Mouse (Mus musculus) gonadal fat pad, adult 2 months (tissue): ENCODE data around the gene Rpf2. TPM values are rescaled to one million over a fixed set of nuclear protein-coding genes. Genes with fewer than 3 reads are reported as not detected.
A peak's percentile ranks its signal among the peaks of the same experiment; 100 is the strongest.

Experiments
- DNase-seq: peaks from one replicate; pipeline ENCODE4 v3.0.0-alpha.2; 2012; ENCODE audit warnings: low read depth
- polyA plus RNA-seq: library from polyadenylated mRNA; depleted of rRNA; stranded (reverse); fragments of >200 nt; gene quantifications from 2 replicates; pipeline ENCODE4 v1.2.3, GENCODE M21; 2012

The Rpf2 gene
- polyA plus RNA-seq, 1 experiment: 2.8 TPM

- DNase-seq: no peak
Measured at GRCm38 (mm10) chr10:40249625-40250024, 2.8 kb upstream of the Rpf2 start.

DNA sequence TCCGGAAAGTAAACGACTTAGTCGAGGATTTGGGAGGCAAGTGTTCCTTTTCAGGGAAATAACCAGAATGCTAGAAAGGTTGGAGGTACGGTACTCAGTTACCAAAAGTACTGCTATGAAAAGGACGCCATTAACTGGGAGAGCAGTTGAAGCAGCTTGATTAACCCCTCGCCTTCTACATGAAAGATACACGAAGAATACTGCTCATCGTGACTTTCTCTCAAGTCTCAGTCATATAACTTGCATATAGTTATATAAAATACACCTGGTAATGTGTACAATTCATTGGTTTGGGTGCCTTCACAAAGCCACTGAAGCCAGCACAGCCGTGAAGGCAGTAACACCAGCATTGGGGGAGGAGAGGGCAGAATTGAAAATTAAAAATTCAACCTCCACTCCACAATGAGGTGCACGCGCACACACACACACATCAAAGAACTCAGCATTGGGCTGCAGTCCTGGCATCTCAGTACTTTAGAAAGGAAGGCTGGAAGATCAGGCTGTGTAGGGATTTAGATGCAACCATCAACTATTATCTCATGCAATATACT, 405 bp upstream of the Rpf2 start:
- no peak for DNase-seq

GRCm38 (mm10) chr10:40237826-40238225, 9.0 kb downstream of the Rpf2 start:
- DNase-seq: no peak

DNA sequence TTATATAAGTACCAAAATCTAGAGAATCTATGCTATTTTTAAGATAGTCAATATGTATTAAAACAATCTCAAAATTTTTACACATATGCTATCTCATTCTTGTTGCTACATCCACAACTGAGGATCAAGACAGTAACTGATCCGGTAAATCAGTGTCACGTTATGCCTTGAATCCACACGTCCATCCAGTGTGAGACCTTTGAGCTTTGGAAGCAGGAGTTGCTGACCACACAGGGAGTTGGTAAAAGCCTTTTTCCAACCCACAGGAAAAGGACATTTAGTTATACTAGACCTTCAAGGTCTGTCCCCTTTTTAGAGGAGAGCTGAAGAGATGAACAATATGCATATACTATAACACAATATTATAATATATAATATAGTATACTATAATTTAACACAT, 13.6 kb downstream of the Rpf2 start:
- no peak for DNase-seq

- no peak for DNase-seq
Measured at GRCm38 (mm10) chr10:40232442-40232841, 14.4 kb downstream of the Rpf2 start.

DNA sequence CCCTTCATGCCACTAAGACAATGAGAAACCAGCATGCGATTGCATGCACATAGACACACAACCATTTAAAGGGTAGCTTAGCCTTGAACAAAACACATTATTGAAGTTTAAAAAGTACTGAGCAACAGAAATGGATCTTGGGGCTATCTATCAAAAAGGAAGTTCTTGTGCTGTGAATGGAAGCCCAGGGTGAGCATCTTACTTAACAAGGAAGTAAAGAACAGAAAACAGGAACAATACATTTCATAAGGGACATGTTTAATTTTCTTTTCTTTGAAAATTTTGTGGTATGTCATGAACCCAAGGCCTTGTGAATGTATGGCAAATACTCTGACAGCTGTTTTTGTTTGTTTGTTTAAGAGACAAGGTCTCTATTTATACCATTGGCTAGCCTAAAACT, 17.1 kb downstream of the Rpf2 start:
- no peak for DNase-seq

- peak; percentile 14 for DNase-seq
Measured at GRCm38 (mm10) chr10:40227660-40228303, 19.1 kb downstream of the Rpf2 start.

DNA sequence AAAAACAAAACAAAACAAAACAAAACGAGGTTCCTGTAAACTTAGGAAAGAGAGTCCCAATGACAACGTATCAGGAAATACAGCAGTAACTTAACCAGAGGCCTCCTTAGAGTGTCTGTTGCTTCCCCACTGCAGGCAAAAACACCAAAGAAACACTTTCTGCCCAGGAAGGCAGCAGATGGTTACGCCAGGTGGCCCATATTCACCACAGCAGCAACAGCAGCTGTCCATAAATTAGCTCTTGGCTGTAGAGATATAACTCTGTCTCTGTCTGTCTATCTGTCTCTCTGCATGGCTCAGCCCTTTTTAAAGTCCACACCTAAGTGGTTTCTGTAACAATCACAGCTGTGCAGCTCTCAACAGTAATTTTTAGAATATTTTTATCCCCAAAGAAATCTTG, 28.0 kb downstream of the Rpf2 start:
- no peak for DNase-seq

DNA sequence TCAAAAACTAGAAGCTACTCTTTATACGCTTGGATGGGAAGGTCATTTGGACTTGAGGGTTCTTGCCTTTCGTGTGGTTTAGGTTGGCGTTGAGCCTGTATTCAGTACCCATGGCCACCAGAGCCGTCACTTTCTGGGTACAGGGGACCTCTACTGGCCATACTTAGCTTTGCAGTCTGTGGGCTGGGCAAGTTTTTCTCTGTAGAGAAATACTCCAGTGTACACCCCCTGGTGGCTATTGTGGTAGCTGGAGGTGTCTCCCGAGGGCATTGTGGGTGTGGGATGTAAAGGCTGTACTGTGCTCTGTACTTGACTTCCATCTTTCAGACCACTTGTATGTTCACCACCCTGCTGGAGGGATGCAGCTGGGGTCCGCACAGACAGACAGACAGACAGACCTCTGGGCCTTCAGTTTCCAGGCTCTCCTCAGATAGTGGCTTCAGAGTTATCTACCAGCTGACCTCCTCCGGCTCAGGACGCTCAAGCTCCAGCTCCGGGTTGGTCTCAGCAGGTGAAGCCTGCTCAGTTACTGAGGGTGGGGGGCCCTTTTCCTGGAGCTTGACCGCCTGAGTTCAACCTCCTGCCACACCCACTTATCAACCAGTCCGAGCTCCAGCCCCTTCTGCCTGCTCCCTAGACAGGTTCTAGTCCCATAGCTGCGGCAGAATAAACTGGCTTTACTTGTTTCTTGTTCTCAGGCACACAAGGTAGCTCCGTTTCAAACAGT, 34.2 kb downstream of the Rpf2 start:
- peak; percentile 13 for DNase-seq

DNA sequence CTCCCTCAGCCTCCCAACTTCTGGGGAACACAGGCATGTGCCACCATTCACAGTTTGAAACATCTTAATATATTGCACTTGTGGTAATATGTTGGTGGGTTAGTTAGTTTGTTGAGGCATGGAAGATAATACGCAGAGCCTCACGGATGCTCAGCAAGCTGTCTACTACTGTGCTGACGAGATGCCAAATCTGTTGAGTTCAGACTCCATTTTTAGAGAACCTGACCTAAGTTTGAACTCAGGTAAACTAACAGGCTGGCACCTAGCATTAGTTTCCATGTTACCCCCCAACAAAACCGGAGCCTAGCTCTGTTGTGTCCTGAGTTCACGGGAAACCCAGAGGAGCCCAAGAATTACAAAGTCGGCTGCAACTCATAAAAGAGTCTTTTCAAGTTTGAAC, 51.8 kb downstream of the Rpf2 start:
- no peak for DNase-seq

DNA sequence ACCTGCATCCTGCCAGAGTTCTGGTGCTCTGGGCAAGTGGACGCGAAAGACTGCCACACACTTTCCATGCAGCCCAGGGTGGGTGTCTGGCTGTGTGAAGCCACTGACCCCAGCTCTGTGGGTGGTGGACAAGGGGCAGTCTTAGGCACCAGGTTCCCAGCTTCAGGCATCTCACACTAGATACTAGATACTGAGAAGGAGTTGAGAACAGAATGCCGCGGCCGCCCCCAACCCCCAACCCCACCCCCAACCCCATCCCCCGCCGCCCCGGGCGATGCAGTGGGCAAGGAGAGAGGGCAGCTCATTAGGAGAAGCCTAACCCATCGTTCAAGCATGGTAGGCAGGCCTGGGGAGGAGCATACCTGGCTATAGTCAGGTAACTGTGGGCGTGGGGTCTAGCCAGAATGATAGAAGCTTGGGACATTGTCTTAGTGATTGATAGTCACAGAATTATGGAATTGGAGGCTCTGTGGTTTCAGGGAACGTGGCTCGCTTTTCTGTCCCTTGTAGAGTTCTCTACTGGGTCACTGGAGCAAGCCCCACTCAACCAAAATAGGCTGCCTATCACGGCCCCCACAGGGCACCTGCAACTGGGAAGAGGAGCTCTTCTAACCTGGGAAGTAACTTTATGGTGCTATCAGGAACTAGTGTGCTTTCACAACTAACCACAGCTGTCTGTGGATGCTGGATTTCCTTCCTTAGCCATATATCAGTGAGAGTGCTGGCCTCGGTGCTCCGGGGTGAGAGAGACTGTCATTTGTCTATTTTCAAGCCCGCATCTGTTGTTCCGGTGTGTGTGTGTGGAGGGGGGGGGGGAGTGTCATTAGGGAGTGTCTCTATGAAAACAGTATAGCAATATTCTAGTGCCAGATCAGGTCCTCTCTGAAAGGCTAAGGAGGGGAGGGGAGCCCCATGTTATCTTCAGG, 54.6 kb downstream of the Rpf2 start:
- no peak for DNase-seq

- DNase-seq: no peak
Measured at GRCm38 (mm10) chr10:40191338-40191979, 55.4 kb downstream of the Rpf2 start.

DNA sequence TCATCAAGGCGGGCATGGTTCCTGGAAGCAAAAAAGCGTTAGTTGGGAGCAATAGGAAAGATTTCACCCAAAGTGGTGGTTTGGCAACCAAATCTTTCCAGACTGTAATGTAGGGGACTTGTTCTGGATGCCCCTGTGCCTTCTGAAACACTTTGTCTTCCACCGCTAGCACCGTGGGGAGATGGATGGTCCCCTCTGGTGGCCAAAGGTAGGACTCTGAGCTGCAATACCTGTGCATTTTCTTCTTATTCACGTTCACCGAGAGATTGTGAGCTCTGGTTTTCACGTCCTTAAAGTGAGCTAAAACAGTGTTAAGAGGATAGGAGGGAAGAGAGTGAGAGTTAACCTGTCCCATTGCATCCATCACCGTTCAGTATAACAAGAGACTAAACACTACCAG, 56.0 kb downstream of the Rpf2 start:
- DNase-seq: no peak

DNA sequence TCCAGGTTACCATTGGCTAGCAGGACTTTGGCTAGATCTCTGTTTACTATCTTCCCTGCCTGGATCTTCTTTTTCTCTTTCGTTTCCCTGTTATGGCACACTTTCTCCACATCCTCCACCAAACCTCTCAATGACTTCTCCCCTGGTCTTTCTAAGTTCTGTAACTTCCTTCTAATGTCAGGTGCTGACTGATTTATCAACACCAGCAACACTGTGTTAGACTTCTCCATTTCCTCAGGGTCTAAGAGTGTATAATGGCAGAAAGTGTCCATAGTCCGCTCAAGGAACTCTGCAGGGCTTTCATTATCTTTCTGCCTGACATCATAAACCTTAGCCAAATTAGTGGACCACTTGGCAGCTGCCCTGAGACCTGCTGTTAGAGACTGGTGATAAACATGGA, 57.1 kb downstream of the Rpf2 start:
- no peak for DNase-seq

- no peak for DNase-seq
Measured at GRCm38 (mm10) chr10:40188831-40189230, 58.0 kb downstream of the Rpf2 start.

DNA sequence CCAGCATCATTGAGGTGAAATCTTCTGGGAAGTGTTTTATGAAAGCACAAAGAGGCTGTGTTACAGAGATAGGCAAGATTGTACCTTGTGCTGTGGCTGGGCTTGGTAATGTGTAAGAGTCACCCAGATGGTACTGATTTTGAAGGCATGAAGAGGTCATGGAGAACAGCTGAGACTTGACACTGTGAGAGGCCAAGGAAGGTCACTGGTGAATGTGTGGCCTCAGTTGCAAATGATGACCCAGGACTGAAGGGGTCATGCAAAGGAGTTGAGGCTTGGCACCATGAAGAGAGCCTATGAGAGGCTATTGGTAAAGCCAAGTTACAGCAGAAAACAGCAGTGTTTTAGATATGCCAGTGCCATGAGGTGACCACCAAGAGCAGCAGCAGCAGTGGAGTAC, 60.9 kb downstream of the Rpf2 start:
- no peak for DNase-seq

GRCm38 (mm10) chr10:40180011-40180410, 66.8 kb downstream of the Rpf2 start:
- DNase-seq: no peak

GRCm38 (mm10) chr10:40179142-40179541, 67.7 kb downstream of the Rpf2 start:
- no peak for DNase-seq

GRCm38 (mm10) chr10:40177323-40177962, 69.4 kb downstream of the Rpf2 start:
- DNase-seq: peak; percentile 14
